Mouse (Mus musculus) layer of hippocampus, postnatal 10 days (tissue): ENCODE data around the gene Rex1bd. TPM values are rescaled to one million over a fixed set of nuclear protein-coding genes. Genes with fewer than 3 reads are reported as not detected.
"Not testable (repeated sequence)": the region's sequence is repeated elsewhere in the genome, so short reads cannot be mapped to it uniquely, and the experiment has no call there.

Experiments
- DNase-seq, 2 experiments: peaks; one replicate each; pipeline ENCODE4 v3.0.0; 2021; ENCODE audit warnings: low spot score in 2 of 2
- total RNA-seq, 2 experiments: library from RNA; stranded (reverse); gene quantifications; 2 replicates each; pipeline ENCODE4 v1.2.3; 2021

Rex1bd gene
- total RNA-seq, 2 experiments from 2014 or later, result 97.8 to 106 TPM

DNA sequence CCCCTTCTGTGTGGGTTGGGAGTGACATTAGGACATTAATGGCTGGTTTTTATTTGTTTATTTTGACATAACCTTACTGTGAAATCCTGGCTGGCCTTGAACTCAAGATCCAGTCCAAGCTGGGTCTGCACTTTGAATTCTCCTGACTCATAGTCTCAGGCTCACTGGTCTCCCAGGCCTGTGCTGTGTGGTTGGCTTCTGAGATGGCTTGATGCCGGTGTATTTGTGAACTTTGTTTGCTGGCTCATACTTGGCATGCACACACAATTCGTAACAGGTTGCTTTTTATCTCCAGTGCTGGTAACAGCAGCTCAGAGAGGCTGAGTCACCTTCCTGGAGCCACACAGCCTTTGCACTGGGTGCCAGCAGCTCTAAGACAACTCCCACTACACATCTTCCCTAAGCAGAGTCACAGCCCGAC is 23.2 kb upstream of the Rex1bd start:
- no peak for DNase-seq

DNA sequence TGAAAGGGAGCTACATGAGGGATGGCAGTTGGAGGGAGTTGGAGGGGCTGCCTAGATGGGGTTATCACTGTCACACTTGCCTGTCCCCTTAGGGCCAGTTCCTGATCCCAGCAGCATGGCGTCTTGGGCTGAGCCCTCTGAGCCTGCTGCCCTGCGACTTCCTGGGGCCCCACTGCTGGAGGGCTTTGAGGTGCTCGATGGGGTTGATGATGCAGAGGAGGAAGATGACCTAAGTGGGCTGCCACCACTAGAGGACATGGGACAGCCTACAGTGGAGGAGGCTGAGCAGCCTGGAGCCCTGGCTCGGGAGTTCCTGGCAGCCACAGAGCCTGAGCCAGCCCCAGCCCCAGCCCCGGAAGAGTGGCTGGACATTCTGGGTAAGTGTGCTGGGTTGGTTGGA is 22.7 kb upstream of the Rex1bd start:
- DNase-seq, result no peak

DNA sequence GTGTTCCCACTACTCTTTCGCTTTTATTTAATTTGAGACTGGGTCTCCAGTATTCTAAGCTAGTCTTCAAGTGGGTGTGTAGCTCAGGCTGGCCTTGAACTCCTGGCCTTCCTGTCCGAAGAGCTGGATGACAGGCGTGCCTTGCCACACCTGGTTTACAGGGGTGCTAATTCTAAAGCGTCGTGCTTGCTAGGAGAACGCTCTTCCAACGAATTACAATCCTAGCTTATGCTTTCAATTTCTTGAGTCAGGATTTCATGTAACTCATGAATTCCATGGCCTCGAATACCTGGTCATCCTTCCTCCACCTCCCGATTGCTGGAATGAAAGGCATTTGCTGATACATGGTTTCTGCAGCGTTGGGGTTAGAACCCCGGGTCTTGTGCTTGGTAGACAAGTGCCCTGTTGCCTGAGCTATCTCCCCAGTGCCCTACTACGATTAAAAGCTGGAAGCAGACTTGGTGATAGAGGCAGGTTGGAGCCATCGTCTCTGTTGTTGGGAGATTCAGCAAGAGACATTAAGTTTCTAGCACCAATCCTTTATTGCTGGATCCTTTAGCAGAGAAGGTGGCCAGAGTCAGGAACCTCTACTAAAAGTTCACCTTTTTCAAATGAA is 21.7 kb upstream of the Rex1bd start:
- DNase-seq, result no peak

DNA sequence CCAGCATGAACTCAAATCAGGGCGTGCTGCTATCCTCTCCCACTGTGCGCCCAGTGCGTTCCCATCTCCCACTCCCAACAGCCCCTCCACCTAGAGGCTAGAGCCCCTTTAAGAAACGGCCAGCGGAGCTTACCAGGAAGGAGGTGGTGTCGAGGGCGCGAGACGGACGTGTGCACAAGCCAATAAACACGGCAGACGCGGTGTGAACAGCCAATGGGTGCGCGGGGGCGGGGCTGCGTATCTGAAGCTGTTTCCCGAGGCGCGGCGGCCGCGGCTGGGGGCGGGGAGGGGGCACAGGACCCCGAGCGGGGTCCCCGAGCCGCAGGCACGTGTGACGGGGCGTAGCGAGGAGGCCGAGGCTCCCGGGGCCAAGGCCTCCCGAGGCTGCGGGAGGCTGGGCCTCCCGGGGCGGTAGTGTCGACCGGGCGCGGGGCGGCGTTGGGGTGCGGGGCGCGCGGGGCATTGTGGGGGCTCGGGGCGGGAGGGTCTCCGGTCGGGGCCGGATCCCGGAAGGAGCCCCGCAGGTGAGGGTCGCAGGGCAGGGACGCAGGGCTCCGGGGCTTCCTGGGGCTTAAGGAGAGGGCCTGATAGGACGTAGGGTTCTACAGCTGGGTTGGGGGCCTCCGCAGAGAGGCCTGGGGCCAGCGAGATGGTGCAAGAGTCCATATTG is 21.1 kb upstream of the Rex1bd start, which contains the start of the genes Fkbp8 and Kxd1:
Fkbp8 (plus strand) TSS at position 213 of the 670 bp plus-strand sequence.
Kxd1 (minus strand) TSS at position 445 of the 670 bp plus-strand sequence.
- DNase-seq, result peak; percentile 99 to 100

DNA sequence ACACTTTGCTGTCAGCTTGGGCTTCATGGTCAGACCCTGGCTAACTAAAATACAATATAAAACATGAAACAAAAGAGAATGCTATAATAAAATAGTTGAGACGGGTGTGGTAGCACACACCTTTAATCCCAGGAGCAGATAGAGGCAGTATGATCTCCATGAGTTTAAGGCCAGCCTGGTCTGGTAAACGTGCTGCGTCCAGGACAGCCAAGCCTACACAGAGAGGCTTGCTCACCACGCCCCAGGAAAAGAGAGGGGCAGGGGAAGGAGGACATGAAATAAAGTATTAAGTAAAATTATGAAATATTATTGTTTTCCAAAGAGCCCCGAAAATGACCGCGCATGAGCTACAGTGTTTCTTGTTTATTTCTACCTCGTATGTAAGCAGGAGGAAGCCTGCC is 20.6 kb upstream of the Rex1bd start:
- no peak for DNase-seq

DNA sequence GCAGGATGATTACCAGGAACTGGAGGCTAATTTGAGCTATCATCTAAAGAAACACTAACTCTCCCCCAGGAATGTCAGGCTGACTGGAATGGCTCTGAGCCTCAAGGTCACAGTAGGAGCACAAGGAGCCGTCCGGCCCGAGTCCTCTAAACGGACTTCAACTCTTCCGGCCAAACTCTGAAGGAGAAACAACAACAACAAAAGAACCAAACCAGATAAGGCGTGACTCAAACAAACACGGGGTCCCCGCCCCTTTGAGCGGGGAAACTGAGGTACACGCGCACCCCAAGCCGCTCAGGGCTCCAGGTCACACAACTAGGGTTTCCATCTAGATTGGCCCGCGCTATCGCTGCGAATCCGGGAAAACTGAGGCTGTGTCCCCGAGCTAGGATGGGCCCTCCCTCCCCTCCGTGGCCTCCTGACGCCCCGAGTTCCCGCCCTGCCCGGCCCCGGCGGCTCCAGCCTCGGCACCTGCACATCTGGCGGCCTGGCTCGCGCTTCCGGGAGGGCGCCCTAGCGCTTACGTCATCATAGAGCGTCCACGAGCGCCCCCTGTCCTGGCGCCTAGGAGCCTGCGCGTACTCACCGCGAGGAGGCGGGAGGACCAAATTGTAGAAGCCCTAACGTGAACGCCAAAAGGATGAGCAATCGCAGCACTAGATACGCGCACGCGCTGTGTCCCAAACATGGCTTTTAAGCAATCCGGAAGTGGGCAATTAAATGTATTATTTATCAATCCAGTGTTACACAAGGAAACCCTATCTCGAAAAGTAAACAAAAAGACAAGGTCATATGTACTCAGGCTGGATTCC is 16.2 kb upstream of the Rex1bd start:
- peak; percentile 93 to 97 for DNase-seq

DNA sequence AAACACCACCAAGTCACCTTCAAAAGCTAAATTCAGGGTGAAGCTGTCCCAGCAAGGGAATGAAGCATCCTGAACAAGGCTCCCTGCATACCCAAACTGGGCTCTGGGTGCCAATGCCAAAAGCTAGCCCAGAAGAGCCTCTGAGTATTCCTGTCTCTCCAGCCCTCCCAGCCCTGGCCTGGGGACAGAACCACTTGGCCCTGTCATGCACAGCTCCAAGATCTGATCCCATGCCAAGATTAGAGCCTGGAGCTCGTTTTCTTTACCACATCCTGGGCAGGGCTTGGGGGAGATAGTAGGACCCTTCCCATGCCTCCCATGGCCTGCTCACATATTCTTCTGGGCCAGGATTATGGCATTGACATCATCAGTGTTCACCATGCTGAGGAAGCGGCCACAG is 13.1 kb upstream of the Rex1bd start:
- no peak for DNase-seq

DNA sequence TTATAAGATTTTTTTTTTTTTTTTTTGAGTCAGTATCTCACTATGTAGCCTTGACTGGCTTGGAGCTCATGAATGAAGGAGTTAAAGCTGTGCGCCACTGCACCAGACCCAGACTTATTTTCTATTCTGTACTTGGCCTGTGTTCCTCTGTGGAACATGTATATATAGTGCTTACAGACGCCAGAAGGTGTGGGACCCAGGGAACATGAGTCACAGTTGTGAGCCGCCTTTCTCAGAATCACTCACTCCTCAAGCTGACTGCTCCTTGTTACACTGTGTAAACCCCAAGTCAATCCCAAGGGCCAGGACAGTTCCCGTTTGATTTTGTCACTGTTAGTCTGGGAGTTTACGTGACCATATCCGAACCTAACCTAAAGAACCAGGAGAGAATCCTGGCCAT is 12.5 kb upstream of the Rex1bd start:
- DNase-seq, result no peak

DNA sequence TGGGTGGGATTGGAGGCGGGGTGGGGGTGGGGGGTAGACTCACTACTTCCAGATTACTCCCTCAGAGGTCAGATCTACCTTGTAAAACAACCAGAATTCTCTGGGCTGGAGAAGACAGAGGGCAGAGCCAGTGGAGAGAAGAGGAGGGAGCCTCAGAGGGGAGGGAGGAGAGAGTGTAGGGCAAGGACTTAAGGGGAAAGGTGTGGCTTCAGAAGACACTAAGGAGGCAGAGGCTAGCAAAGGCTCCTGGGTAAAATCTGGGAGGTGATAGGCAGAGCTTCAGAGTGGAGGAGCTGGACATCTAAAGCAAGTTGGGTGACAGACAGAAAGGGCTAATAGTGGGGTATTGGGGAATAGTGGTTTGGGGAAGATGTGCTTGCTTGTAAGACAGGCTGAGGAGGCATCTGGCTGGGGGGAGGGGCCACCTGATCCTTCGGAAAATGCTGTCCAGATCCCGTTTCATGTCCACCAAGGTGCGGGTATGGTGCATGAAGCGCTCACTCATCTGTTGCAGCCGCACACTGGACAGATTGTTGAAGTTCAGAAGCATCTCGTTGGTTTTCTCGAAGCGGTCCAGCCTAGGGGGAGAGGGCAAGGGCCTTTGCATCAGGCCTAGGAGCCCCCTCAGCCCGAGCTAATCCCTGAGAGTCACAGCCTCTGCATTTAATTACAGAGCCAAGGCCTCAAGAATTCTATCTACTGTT is 11.5 kb upstream of the Rex1bd start:
- DNase-seq, result no peak

DNA sequence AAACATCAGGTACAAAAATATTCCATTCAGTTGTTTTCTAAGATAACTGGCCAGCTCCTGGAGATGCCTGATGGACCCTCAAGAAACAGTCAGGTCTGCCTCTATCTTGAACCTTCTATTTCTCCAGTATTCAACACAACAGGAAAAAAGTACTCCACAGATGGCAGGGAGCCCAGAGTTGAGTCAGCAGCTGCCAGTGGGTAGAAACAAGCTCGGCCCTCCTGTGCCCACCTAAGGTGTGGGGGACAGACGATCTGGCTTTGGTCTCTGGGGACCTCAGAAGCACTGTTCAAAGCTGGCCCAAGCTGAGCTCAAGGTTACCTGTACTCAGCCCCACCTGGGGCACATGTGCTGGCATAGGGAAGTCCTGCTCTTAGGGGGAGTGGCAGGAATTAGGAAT is 6.9 kb upstream of the Rex1bd start:
- no peak for DNase-seq

DNA sequence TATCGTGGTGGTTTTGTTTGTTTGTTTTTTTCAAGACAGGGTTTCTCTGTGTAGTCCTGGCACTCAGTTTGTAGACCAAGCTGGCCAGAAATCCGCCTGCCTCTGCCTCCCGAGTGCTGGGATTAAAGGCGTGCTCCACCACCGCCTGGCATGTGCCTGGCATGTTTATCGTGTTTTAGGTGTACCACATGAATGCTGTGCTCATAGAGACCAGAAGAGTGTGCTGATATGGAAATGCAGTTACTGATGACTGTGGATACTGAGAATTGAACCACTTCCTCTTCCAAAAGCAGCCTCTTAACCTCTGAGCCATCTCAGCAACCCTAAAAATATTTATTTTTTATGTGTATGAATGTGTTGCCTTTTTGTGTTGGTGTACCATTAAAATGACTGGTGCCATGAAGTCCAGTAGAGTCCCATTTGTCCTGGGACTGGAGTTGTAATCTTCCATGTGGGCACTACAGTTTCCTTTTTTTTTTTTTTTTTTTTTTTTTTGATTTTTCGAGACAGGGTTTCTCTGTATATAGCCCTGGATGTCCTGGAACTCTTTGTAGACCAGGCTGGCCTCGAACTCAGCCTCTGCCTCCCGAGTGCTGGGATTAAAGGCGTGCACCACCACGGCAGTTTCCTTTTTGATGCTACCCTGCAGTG is 5.8 kb upstream of the Rex1bd start:
- DNase-seq, result no peak

DNA sequence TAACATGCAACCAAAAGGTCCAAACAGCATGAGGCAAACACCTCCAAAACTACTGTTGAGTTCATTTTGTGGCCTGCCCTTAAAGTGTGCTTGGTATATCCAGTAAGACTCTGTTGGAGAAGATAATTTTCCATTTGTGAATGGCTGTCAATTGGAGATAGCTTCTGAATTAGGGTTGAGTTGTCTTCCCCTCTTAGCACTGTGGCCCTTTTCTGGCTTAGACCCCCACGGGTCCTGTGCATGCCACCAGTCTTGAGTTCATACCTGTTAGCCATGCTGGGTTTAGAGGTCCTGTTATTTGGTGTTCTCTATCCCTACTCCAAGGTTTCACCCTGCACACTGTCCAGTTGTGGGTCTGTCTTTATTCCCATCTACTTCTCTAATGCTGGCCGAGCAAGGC is 5.2 kb upstream of the Rex1bd start:
- no peak for DNase-seq

DNA sequence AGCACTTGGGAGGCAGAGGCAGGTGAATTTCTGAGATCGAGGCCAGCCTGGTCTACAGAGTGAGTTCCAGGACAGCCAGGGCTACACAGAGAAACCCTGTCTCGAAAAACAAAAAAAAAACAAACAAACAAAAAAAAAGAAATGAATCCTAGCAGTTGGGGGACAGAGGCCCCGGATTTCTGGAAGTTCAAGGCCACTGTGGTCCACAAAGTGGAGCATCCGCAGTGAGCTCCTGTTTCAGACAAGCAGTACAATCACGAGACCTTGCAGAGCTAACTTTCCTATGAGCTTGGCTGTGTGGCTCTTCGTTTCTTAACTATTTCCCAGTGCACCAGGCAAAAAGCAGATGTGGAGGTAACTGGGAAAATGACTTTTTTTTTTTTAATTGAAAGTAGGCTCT is 4.6 kb upstream of the Rex1bd start:
- DNase-seq, result not testable (repeated sequence)

DNA sequence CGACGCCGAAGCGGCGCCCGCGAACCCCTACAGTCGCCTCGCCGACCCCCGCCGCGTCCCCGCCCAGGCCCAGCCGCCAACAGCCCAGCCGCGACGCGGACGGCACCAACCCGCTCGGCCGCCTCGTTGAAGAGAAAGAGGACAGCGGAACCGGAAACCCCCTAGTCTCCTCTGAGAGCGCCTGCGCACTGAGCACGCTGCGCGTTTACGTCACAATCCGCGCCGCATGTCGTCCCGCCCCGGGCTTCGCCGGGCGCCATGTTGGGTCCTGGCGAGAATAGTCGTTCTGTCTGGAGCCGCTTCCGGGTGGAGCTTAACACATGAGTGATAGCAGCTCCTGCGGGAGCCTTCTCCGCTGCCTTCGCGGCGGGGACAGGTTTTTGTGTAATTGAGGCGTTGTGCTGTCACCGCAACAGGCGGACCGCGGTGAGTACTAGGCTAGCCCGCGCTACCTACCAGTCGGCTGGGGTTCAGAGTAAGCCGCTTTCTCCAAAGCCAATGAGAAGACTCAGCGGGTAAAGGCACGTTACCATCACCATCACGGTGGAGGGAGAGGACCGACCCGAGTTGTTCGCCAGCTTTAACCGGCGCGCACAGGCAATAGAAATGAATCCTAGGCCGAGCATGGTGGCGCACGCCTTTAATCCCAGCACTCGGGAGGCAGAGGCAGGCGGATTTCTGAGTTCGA is 3.8 kb upstream of the Rex1bd start, which contains the start of gene Uba52:
Uba52 (minus strand) TSS at position 574 of the 688 bp plus-strand sequence.
- peak; percentile 97 to 98 for DNase-seq

DNA sequence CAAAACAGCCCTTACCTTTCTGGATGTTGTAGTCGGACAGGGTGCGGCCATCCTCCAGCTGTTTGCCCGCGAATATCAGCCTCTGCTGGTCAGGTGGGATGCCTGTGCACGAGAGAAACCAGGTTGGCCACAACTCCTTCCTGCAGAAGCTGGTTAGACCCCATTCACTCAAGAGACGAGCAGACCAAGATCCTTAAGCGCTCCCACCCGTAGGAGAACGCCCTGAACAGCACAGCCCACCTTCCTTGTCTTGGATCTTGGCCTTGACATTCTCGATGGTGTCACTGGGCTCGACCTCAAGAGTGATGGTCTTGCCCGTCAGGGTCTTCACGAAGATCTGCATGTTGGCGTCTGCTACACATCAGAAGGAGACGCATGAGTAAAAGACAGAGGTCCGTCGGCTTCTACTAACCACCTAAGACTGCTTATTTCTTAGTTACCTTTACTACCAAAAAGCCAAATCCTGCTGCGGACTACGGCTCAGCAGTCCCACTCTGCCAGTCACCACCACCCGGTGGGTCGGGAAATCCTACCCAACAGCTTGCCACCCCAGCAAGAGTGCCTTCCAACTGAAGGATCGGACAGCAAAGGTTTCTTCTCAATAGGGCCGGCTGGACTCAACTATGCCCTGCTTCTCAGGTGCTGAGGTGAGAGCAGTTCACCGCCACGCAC is 2.9 kb upstream of the Rex1bd start:
- DNase-seq, result no peak

DNA sequence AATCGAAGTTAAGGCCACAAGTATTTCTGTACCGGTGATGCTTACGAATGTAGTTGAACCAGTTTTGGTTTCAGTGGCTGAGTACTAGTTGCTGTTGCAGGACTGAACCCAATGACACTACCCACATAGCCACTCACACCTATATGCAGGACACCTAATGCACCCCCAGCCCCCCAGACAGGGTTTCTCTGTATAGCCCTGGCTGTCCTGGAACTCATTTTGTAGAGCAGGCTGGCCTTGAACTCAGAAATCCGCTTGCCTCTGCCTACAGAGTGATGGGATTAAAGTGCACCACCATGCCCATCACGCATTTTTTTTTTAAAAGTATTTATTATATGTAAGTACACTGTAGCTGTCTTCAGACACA is 458 bp upstream of the Rex1bd start:
- DNase-seq, result no peak

DNA sequence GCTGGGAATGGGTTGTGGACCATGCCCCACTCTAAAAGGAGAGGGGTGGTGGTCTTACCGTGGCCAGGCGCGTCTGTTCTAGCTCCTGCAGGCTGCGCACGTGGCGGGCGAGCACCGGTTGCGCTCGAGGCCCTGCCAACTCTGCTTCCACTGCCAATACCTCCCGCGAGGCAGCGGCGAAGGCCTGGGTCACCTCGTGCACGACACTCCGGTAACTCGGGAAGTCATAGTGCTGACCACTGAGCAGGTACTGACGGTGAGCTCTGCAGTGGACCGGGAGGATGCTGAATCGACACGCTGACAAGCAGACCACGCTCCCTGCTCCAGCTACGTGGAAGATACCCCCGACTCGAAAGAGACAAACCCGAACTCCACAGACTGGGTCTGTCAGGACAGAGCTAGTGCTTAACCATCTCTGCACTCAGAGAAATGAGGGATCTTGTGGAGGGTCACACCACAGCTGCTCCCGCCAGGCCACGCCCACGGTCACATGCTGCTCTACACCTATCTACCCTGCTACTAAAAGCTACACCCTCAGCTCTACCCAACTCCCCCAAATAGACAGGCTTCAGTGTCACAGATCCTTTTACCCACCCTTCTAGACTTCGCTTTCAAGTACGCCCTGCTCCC is 739 bp downstream of the Rex1bd start:
- no peak for DNase-seq

DNA sequence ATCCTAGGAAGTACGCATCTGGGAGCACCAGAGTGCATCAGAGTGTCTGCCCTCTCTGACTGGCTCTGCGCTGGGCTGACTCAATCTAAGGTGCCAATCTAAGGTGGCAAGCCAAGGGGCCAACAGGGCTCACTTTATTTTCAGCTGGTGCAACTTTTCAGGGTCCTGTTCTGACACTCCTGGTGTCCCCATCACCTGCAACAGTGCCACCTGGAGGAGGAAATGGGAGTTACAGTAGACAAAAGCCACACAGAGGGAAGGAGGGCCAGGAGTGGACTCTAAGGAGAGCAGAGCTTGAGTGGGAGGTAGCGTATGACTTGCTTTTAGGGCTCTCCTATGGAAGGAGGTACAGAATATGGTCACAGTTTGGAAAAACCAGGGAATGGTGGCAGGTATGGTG is 1.7 kb downstream of the Rex1bd start:
- peak; percentile 90 for DNase-seq

DNA sequence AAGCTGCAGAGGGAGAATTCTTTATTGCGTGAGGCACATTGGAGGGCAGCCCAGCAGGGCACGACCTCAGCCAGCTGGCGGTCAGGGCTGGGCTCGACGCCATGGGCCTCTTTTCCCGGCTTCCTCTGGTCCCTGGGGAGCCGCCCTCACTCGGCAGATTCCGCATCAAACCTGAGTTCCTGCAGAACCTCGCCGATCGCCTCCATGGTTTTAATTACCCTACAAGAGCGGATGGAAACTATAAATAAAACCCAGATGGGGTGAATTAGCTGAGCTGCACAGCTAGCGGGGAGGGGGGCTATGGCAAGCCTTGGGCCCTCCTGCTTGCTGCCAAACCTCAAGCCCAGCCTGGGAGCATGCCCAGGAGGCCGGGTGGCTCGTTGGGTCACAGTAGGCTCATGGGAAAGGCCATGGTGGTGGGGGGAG is 2.2 kb downstream of the Rex1bd start:
- DNase-seq, result peak; percentile 64 to 78
